Mouse (Mus musculus): ENCODE results near the gene Lmod1. TPM values are rescaled to one million over a fixed set of nuclear protein-coding genes. Genes with fewer than 3 reads are reported as not detected.
A peak's percentile ranks its signal among the peaks of the same experiment; 100 is the strongest.

Lmod1 gene
- polyA plus RNA-seq (2015; fragmentation: Nextera tagmentation; extraction: Ambion mirVana), result 3.9 and 4.1 TPM in 2 replicates

DNA sequence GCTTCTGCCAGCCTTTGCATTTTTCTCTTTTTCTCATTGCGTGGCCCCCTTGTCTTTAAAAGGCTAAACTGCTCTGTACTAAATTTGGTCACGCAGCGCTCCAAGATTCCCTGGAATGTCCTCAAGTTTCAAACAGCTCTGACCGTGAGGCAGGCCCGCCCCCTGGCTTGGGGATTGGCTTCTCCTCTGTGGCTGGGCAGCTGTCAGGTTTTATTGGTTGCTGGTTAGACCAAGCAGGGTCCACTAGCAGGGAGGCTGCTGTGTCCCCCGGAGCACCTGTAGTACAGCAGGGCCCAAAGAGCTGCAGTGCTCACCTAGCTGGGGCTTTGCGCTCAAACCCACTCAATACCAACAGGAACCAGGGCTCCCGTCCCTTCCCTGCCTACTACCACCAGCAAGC is at the start of gene Lmod1:
Gene Lmod1 (plus strand): TSS at position 237 of the 400 bp plus-strand sequence.
- peak within 1 kb of the TSS; percentile 34 for H3K4me3 ChIP-seq (ENCODE audit: low read length)

GRCm38 (mm10) chr1:135280646-135281045 is 44.0 kb upstream of the Lmod1 start:
- Histone ChIP-seq H3K4me2 (ENCODE audit: low read depth, low read length) (no peak overlapping the region), H3K4me3 (ENCODE audit: low read length) (no peak overlapping the region), H3K4me1 (replicated peaks; ENCODE audit: control insufficient read depth, insufficient read depth, low read length) (peaks cover 18% of the 10 kb centered on the region), H3K27ac (ENCODE audit: low read length) (no peak overlapping the region), H3K36me3 (ENCODE audit: control insufficient read depth, insufficient read depth, low read length) (peaks cover 28% of the 10 kb centered on the region), H3K9me3 (ENCODE audit: control insufficient read depth, low read length) (no peaks in the 10 kb centered on the region), H3K27me3 (ENCODE audit: control insufficient read depth, insufficient read depth, low read depth, low read length) (no peaks in the 10 kb centered on the region), H3K9ac (ENCODE audit: low read length) (no peak overlapping the region)
- peak; percentile 56; the same call in 1 of the 2 replicates for ATAC-seq (ENCODE audit: low read depth)
- 38% methylated on average over 9 of the region's 9 CpGs for whole genome bisulfite sequencing

More for the DNA sequence above, at the start of gene Lmod1:
- Histone ChIP-seq H3K9me3 (ENCODE audit: control insufficient read depth, low read length) (no peaks in the 10 kb centered on the region), H3K27me3 (ENCODE audit: control insufficient read depth, insufficient read depth, low read depth, low read length) (no peaks in the 10 kb centered on the region), H3K9ac (ENCODE audit: low read length) (peak within 1 kb of the TSS; percentile 57), H3K4me1 (replicated peaks; ENCODE audit: control insufficient read depth, insufficient read depth, low read length) (peaks cover 10% of the 10 kb centered on the region; the same call in 1 of the 2 replicates), H3K4me2 (ENCODE audit: low read depth, low read length) (peak within 1 kb of the TSS; percentile 54), H3K36me3 (ENCODE audit: control insufficient read depth, insufficient read depth, low read length) (no peaks in the 10 kb centered on the region), H3K27ac (ENCODE audit: low read length) (peak within 1 kb of the TSS; percentile 76)
- ATAC-seq (ENCODE audit: low read depth), result peak; percentile 95
- 10% methylated on average over 8 of the region's 8 CpGs for WGBS

GRCm38 (mm10) chr1:135281841-135282240 is 42.8 kb upstream of the Lmod1 start:
- no peak overlapping the region for H3K9ac ChIP-seq (ENCODE audit: low read length)
- no peaks in the 10 kb centered on the region for H3K27me3 ChIP-seq (ENCODE audit: control insufficient read depth, insufficient read depth, low read depth, low read length)
- no peak for ATAC-seq (ENCODE audit: low read depth)
- 94% methylated on average over 17 of the region's 17 CpGs for WGBS
- H3K4me2 ChIP-seq (ENCODE audit: low read depth, low read length), result peak overlapping the region; percentile 88; the same call in 1 of the 2 replicates
- peaks cover 18% of the 10 kb centered on the region for H3K36me3 ChIP-seq (ENCODE audit: control insufficient read depth, insufficient read depth, low read length)
- no peak overlapping the region for H3K27ac ChIP-seq (ENCODE audit: low read length)
- H3K9me3 ChIP-seq (ENCODE audit: control insufficient read depth, low read length), result no peaks in the 10 kb centered on the region
- no peak overlapping the region for H3K4me3 ChIP-seq (ENCODE audit: low read length)
- peaks cover 18% of the 10 kb centered on the region for H3K4me1 ChIP-seq (replicated peaks; ENCODE audit: control insufficient read depth, insufficient read depth, low read length)

GRCm38 (mm10) chr1:135282536-135283286 is 41.9 kb upstream of the Lmod1 start:
- H3K9me3 ChIP-seq (ENCODE audit: control insufficient read depth, low read length), result no peaks in the 10 kb centered on the region
- WGBS, result 20% methylated on average over 13 of the region's 13 CpGs
- peak overlapping the region; percentile 88 for H3K4me2 ChIP-seq (ENCODE audit: low read depth, low read length)
- H3K27ac ChIP-seq (ENCODE audit: low read length), result peak overlapping the region; percentile 94
- peaks cover 12% of the 10 kb centered on the region for H3K36me3 ChIP-seq (ENCODE audit: control insufficient read depth, insufficient read depth, low read length)
- peaks cover 18% of the 10 kb centered on the region for H3K4me1 ChIP-seq (replicated peaks; ENCODE audit: control insufficient read depth, insufficient read depth, low read length)
- H3K9ac ChIP-seq (ENCODE audit: low read length), result peak overlapping the region; percentile 96
- no peak for ATAC-seq (ENCODE audit: low read depth)
- H3K4me3 ChIP-seq (ENCODE audit: low read length), result peak overlapping the region; percentile 89
- H3K27me3 ChIP-seq (ENCODE audit: control insufficient read depth, insufficient read depth, low read depth, low read length), result no peaks in the 10 kb centered on the region

- H3K27ac ChIP-seq (ENCODE audit: low read length), result peak overlapping the region; percentile 94
- WGBS, result 0% methylated on average over 41 of the region's 48 CpGs
Measured at GRCm38 (mm10) chr1:135283287-135283825, 41.3 kb upstream of the Lmod1 start.

DNA sequence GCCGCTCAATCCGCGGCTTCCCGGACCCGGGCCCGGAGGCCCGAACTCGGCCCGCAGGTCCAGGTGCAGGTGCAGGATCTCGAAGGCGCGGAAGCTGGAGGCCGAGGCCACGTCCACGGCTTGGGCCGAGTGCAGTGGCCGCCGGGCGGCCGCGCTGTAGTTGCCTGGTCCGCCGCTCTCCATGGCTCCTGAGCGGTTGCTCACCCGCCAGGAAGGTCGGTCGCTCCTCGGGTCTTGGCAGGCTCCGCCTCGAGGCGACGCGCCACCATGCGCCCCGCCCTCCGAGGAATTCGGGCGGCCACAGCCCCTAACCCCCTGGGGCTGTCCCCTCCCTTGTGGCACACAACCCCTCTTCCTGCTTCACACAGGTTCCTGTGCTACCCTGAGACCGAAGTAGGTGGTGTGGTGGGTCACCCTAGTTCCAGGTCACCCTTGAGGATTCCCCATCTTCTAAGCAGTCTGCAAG is 40.7 kb upstream of the Lmod1 start, which contains the start of gene Rnpep:
Gene Rnpep (minus strand): TSS at position 259 of the 466 bp plus-strand sequence.
- ATAC-seq (ENCODE audit: low read depth), result peak; percentile 92
- Histone ChIP-seq H3K27ac (ENCODE audit: low read length) (peak within 1 kb of the TSS; percentile 94), H3K4me2 (ENCODE audit: low read depth, low read length) (peak within 1 kb of the TSS; percentile 88), H3K36me3 (ENCODE audit: control insufficient read depth, insufficient read depth, low read length) (peaks cover 3% of the 10 kb centered on the region; the same call in 1 of the 2 replicates), H3K9me3 (ENCODE audit: control insufficient read depth, low read length) (no peaks in the 10 kb centered on the region), H3K4me3 (ENCODE audit: low read length) (peak within 1 kb of the TSS; percentile 89), H3K9ac (ENCODE audit: low read length) (peak within 1 kb of the TSS; percentile 96), H3K4me1 (replicated peaks; ENCODE audit: control insufficient read depth, insufficient read depth, low read length) (peaks cover 18% of the 10 kb centered on the region), H3K27me3 (ENCODE audit: control insufficient read depth, insufficient read depth, low read depth, low read length) (no peaks in the 10 kb centered on the region)
- under 1% methylated on average over 39 of the region's 39 CpGs for WGBS

More at GRCm38 (mm10) chr1:135283287-135283825, 41.3 kb upstream of the Lmod1 start:
- Histone ChIP-seq H3K4me1 (replicated peaks; ENCODE audit: control insufficient read depth, insufficient read depth, low read length) (peaks cover 18% of the 10 kb centered on the region), H3K4me3 (ENCODE audit: low read length) (peak overlapping the region; percentile 89), H3K9me3 (ENCODE audit: control insufficient read depth, low read length) (no peaks in the 10 kb centered on the region), H3K4me2 (ENCODE audit: low read depth, low read length) (peak overlapping the region; percentile 88), H3K36me3 (ENCODE audit: control insufficient read depth, insufficient read depth, low read length) (peaks cover 6% of the 10 kb centered on the region), H3K27me3 (ENCODE audit: control insufficient read depth, insufficient read depth, low read depth, low read length) (no peaks in the 10 kb centered on the region), H3K9ac (ENCODE audit: low read length) (peak overlapping the region; percentile 96)
- ATAC-seq (ENCODE audit: low read depth), result peak; percentile 59

DNA sequence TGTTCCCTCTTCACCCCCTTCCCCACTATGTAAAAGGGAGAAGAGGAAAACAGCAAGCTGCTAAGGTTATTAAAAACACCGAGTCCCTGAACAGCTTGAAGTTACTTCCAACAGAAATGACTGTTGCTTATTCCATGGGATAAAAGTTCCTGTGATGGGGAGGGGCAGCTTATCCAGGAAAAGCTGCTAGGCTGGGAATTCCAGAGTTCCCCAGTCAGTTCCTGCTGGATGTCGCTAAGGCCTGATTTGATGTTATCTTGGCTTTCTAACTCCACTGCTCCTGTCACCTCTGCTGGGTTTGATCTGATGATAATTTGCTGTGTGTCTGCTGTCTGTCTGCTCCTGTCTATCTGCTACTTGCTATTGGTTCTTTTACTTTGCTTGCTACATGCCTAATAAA is 38.3 kb upstream of the Lmod1 start:
- 31% methylated on average over 2 of the region's 2 CpGs for WGBS
- Histone ChIP-seq H3K4me3 (ENCODE audit: low read length) (no peak overlapping the region), H3K27ac (ENCODE audit: low read length) (no peak overlapping the region), H3K36me3 (ENCODE audit: control insufficient read depth, insufficient read depth, low read length) (no peaks in the 10 kb centered on the region), H3K4me1 (replicated peaks; ENCODE audit: control insufficient read depth, insufficient read depth, low read length) (peaks cover 9% of the 10 kb centered on the region), H3K9ac (ENCODE audit: low read length) (no peak overlapping the region), H3K27me3 (ENCODE audit: control insufficient read depth, insufficient read depth, low read depth, low read length) (no peaks in the 10 kb centered on the region), H3K9me3 (ENCODE audit: control insufficient read depth, low read length) (no peaks in the 10 kb centered on the region), H3K4me2 (ENCODE audit: low read depth, low read length) (no peak overlapping the region)
- ATAC-seq (ENCODE audit: low read depth), result no peak

DNA sequence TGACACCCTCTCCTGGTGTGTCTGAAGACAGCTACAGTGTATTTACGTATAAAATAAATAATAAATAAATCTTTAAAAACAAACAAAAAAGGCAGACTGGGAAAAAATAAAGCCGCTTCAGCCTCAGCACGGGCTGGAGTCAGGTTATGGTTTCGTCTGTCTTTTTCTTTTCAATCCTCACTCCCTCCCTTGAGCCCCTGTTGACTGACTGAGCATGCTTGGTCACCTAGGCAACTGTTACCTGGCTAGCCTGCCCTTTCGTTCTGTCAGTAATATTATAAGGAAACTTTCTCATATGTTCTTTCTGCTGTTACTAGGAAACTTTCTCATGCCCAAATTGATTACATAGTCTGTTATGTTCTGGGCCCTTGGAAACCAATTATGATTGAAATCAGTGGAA is 33.7 kb upstream of the Lmod1 start:
- H3K4me2 ChIP-seq (ENCODE audit: low read depth, low read length), result no peak overlapping the region
- no peak for ATAC-seq (ENCODE audit: low read depth)
- no peaks in the 10 kb centered on the region for H3K27me3 ChIP-seq (ENCODE audit: control insufficient read depth, insufficient read depth, low read depth, low read length)
- H3K36me3 ChIP-seq (ENCODE audit: control insufficient read depth, insufficient read depth, low read length), result peaks cover 8% of the 10 kb centered on the region; the same call in 1 of the 2 replicates
- H3K9ac ChIP-seq (ENCODE audit: low read length), result no peak overlapping the region
- no peak overlapping the region for H3K27ac ChIP-seq (ENCODE audit: low read length)
- H3K9me3 ChIP-seq (ENCODE audit: control insufficient read depth, low read length), result no peaks in the 10 kb centered on the region
- H3K4me3 ChIP-seq (ENCODE audit: low read length), result no peak overlapping the region
- H3K4me1 ChIP-seq (replicated peaks; ENCODE audit: control insufficient read depth, insufficient read depth, low read length), result no peaks in the 10 kb centered on the region
- WGBS, result 70% methylated on average over 5 of the region's 5 CpGs

GRCm38 (mm10) chr1:135311356-135311755 is 13.3 kb upstream of the Lmod1 start:
- WGBS, result 72% methylated on average over 6 of the region's 6 CpGs
- H3K4me1 ChIP-seq (replicated peaks; ENCODE audit: control insufficient read depth, insufficient read depth, low read length), result peaks cover 10% of the 10 kb centered on the region
- peaks cover 16% of the 10 kb centered on the region for H3K36me3 ChIP-seq (ENCODE audit: control insufficient read depth, insufficient read depth, low read length)
- no peaks in the 10 kb centered on the region for H3K27me3 ChIP-seq (ENCODE audit: control insufficient read depth, insufficient read depth, low read depth, low read length)
- no peak overlapping the region for H3K9ac ChIP-seq (ENCODE audit: low read length)
- no peak overlapping the region for H3K27ac ChIP-seq (ENCODE audit: low read length)
- no peak for ATAC-seq (ENCODE audit: low read depth)
- H3K9me3 ChIP-seq (ENCODE audit: control insufficient read depth, low read length), result no peaks in the 10 kb centered on the region
- no peak overlapping the region for H3K4me2 ChIP-seq (ENCODE audit: low read depth, low read length)
- no peak overlapping the region for H3K4me3 ChIP-seq (ENCODE audit: low read length)
